Mouse (Mus musculus) ES-E14 (cell line): ENCODE measurements around the gene Scin. TPM values are rescaled to one million over a fixed set of nuclear protein-coding genes. Genes with fewer than 3 reads are reported as not detected.

ENCODE experiments used
- DNase-seq: peaks from one replicate; pipeline ENCODE4 v3.0.0-alpha.2; 2013; ENCODE audit warnings: low read depth, low spot score
- H3K27ac ChIP-seq: 2 replicates; pipeline ENCODE4 v1.5.1; 2012; ENCODE audit warnings: low read depth, mild to moderate bottlenecking, low read length, moderate library complexity, mixed read lengths; ENCODE audit not compliant: poor library complexity, insufficient read depth, severe bottlenecking
- H3K36me3 ChIP-seq: 2 replicates; pipeline ENCODE4 v1.6.1; 2012; ENCODE audit warnings: mild to moderate bottlenecking, low read length, moderate library complexity, mixed read lengths; ENCODE audit not compliant: control insufficient read depth, poor library complexity, insufficient read depth, severe bottlenecking
- H3K4me1 ChIP-seq, 2 experiments: fragments of 150-350 bp in 1 of 2; sonication (generic) in 1 of 2; 2 replicates each; pipeline ENCODE4 v1.6.1; 2012; ENCODE audit warnings: low read length in 2 of 2, mild to moderate bottlenecking in 1 of 2, mixed read lengths in 1 of 2; ENCODE audit not compliant: control insufficient read depth in 2 of 2, insufficient read depth in 2 of 2, poor library complexity in 1 of 2
- H3K4me3 ChIP-seq, 2 experiments: fragments of 150-350 bp in 1 of 2; sonication (generic) in 1 of 2; 2 replicates each; pipeline ENCODE4 v1.5.1; 2012; ENCODE audit warnings: low read length in 2 of 2, low read depth in 1 of 2, mild to moderate bottlenecking in 1 of 2, mixed read lengths in 1 of 2; ENCODE audit not compliant: insufficient read depth in 1 of 2, poor library complexity in 1 of 2, severe bottlenecking in 1 of 2
- H3K9ac ChIP-seq: 2 replicates; pipeline ENCODE4 v1.6.1; 2012; ENCODE audit warnings: low read depth, mild to moderate bottlenecking, low read length, mixed read lengths; ENCODE audit not compliant: poor library complexity, insufficient read depth, severe bottlenecking
- H3K9me3 ChIP-seq: fragments of 150-350 bp; sonication (generic); 2 replicates; pipeline ENCODE4 v1.6.1; 2012; ENCODE audit warnings: low read depth, mild to moderate bottlenecking, low read length; ENCODE audit not compliant: control insufficient read depth, insufficient read depth
- CHD2 ChIP-seq: IDR thresholded peaks from 2 replicates; pipeline ENCODE4 v1.6.1; 2014; ENCODE audit warnings: mild to moderate bottlenecking, low read depth, low read length, inconsistent platforms
- HCFC1 ChIP-seq: IDR thresholded peaks from 2 replicates; pipeline ENCODE4 v1.6.1; 2012; ENCODE audit warnings: low read length, inconsistent platforms, borderline replicate concordance; ENCODE audit not compliant: insufficient read depth
- MAFK ChIP-seq: IDR thresholded peaks from 2 replicates; pipeline ENCODE4 v1.6.1; 2014; ENCODE audit warnings: mild to moderate bottlenecking, low read depth, low read length, inconsistent platforms; ENCODE audit not compliant: insufficient read depth
- ZC3H11A ChIP-seq: IDR thresholded peaks from 2 replicates; pipeline ENCODE4 v1.6.1; 2012; ENCODE audit warnings: low read depth, mild to moderate bottlenecking, inconsistent platforms, low read length, borderline replicate concordance
- ZNF384 ChIP-seq: IDR thresholded peaks from 2 replicates; pipeline ENCODE4 v1.6.1; 2012; ENCODE audit warnings: low read depth, low read length, inconsistent platforms
- in situ Hi-C, 2 experiments: fragments of 600-800 bp; cut with MboI; formaldehyde crosslinking; loops; one replicate each; pipeline ENCODE4 v1.15.1; 2025; ENCODE audit warnings: low sequenced_read_pairs in 2 of 2, inconsistent platforms in 1 of 2; ENCODE audit not compliant: unreplicated experiment in 2 of 2
- total RNA-seq: library from RNA; depleted of rRNA; stranded (reverse); fragments of 300-350 nt; gene quantifications from 2 replicates; pipeline ENCODE4 v1.2.3, GENCODE M21; 2012

The Scin gene
- total RNA-seq, 1 experiment: 0.31 TPM

- in situ Hi-C loops: no loop called here
- TF ChIP-seq MAFK: no peak
- TF ChIP-seq ZNF384: no peak
- TF ChIP-seq CHD2: no peak
- no peak for TF ChIP-seq ZC3H11A
- no peak for TF ChIP-seq HCFC1
- Histone ChIP-seq H3K9ac (no peak overlapping the region), H3K9me3 (no peaks in the 10 kb centered on the region), H3K4me1 (no peaks in the 10 kb centered on the region), H3K27ac (no peak overlapping the region), H3K4me3 (no peak overlapping the region), H3K36me3 (no peaks in the 10 kb centered on the region)
- peak; percentile 8 for DNase-seq
Observed at GRCm38 (mm10) chr12:40082453-40083238, 51.4 kb downstream of the Scin start.

GRCm38 (mm10) chr12:40082048-40082447, 52.0 kb downstream of the Scin start:
- no peak overlapping the region for H3K9ac ChIP-seq
- H3K9me3 ChIP-seq: no peaks in the 10 kb centered on the region
- DNase-seq: no peak
- in situ Hi-C loops: no loop called here
- no peak overlapping the region for H3K27ac ChIP-seq
- H3K36me3 ChIP-seq: no peaks in the 10 kb centered on the region
- TF ChIP-seq ZNF384: no peak
- TF ChIP-seq MAFK: no peak
- TF ChIP-seq ZC3H11A: no peak
- TF ChIP-seq CHD2: no peak
- no peak for TF ChIP-seq HCFC1
- H3K4me3 ChIP-seq: no peak overlapping the region
- no peaks in the 10 kb centered on the region for H3K4me1 ChIP-seq

GRCm38 (mm10) chr12:40073660-40074059, 60.4 kb downstream of the Scin start:
- no peak overlapping the region for H3K4me3 ChIP-seq
- in situ Hi-C loops: loop anchor here in 1 of 2 experiments (25.0 kb wide), 1 partner anchor 561 kb away; no protein-coding TSS in a partner anchor
- H3K9me3 ChIP-seq: no peaks in the 10 kb centered on the region
- H3K4me1 ChIP-seq: no peaks in the 10 kb centered on the region
- TF ChIP-seq ZNF384: no peak
- TF ChIP-seq CHD2: no peak
- TF ChIP-seq HCFC1: no peak
- TF ChIP-seq ZC3H11A: no peak
- TF ChIP-seq MAFK: no peak
- no peaks in the 10 kb centered on the region for H3K36me3 ChIP-seq
- DNase-seq: no peak
- H3K9ac ChIP-seq: no peak overlapping the region
- no peak overlapping the region for H3K27ac ChIP-seq

- TF ChIP-seq HCFC1 (no peak), CHD2 (no peak), ZC3H11A (no peak), MAFK (no peak), ZNF384 (no peak)
- DNase-seq: no peak
- H3K4me3 ChIP-seq: no peak overlapping the region
- in situ Hi-C loops: loop anchor here (10.0 to 25.0 kb wide), 3 partner anchors 382 to 532 kb away; no protein-coding TSS in a partner anchor
- H3K9ac ChIP-seq: no peak overlapping the region
- no peaks in the 10 kb centered on the region for H3K36me3 ChIP-seq
- no peak overlapping the region for H3K27ac ChIP-seq
- no peaks in the 10 kb centered on the region for H3K9me3 ChIP-seq
- no peaks in the 10 kb centered on the region for H3K4me1 ChIP-seq
Observed at GRCm38 (mm10) chr12:40047024-40047423, 87.0 kb downstream of the Scin start.
